In the genomic region with DNA sequence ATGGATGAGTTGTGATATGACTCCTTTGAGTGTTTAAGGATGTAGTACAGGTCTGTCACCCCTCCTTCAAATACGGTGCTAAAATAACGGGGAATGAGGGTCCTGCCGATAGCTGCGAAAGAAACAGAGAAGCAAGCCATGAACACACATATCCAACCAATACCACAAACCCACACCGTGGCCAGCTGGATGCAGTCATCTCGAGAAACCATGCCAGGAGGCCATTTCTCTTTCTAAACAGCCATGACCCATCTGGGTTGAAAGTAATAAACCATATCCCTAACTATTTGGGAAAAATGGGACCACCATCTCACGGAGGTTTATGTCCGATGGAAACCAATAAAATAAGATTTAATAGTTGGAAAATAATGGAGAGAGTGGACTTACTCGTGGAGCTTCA, we compare ENCODE assay signal across 19 mouse cellular contexts.
"Had no signal": no experiment of that assay in that cellular context is flagged by ENCODE, and none has a peak within 500 bp of the region (broad histone marks: within the 10 kb centered on the region; RNA-seq: fewer than 3 reads in every experiment).

No protein-coding gene starts in this region.

- H3K27me3 ChIP-seq: hindbrain, embryonic 15.5 days; limb, embryonic 13.5 days; liver, embryonic 12.5 days; liver, embryonic 15.5 days; midbrain, embryonic 12.5 days; midbrain, embryonic 15.5 days; neural tube, embryonic 12.5 days; neural tube, embryonic 15.5 days; stomach, embryonic 15.5 days had no signal

- H3K27ac ChIP-seq: hindbrain, embryonic 15.5 days; limb, embryonic 10.5 days; limb, embryonic 13.5 days; liver, embryonic 12.5 days; liver, embryonic 15.5 days; macrophage; midbrain, embryonic 12.5 days; midbrain, embryonic 15.5 days; neural tube, embryonic 12.5 days; neural tube, embryonic 15.5 days; stomach, embryonic 15.5 days had no signal

- ATAC-seq: intestine, postnatal 0 days; liver, embryonic 12.5 days; midbrain, embryonic 15.5 days had no signal

- DNase-seq: liver; lung, adult 18-20 months; lung, postnatal 14 days; right cerebral cortex, adult 18-20 months; right cerebral cortex, postnatal 25 days; spleen, adult 18-20 months; thymus, postnatal 25 days had no signal

- H3K4me2 ChIP-seq: hindbrain, embryonic 15.5 days; limb, embryonic 13.5 days; liver, embryonic 12.5 days; liver, embryonic 15.5 days; midbrain, embryonic 12.5 days; midbrain, embryonic 15.5 days; neural tube, embryonic 12.5 days; neural tube, embryonic 15.5 days; stomach, embryonic 15.5 days had no signal

- H3K4me3 ChIP-seq: hindbrain, embryonic 15.5 days; limb, embryonic 10.5 days; limb, embryonic 13.5 days; liver, embryonic 12.5 days; liver, embryonic 15.5 days; midbrain, embryonic 12.5 days; midbrain, embryonic 15.5 days; neural tube, embryonic 12.5 days; neural tube, embryonic 15.5 days; stomach, embryonic 15.5 days had no signal

- H3K9me3 ChIP-seq: hindbrain, embryonic 15.5 days; limb, embryonic 10.5 days; limb, embryonic 13.5 days; liver, embryonic 12.5 days; liver, embryonic 15.5 days; midbrain, embryonic 12.5 days; midbrain, embryonic 15.5 days; neural tube, embryonic 12.5 days; neural tube, embryonic 15.5 days; stomach, embryonic 15.5 days had no signal

- H3K9ac ChIP-seq: hindbrain, embryonic 15.5 days; limb, embryonic 13.5 days; liver, embryonic 12.5 days; liver, embryonic 15.5 days; midbrain, embryonic 12.5 days; midbrain, embryonic 15.5 days; neural tube, embryonic 12.5 days; neural tube, embryonic 15.5 days; stomach, embryonic 15.5 days had no signal

- H3K4me1 ChIP-seq: limb, embryonic 10.5 days; liver, embryonic 12.5 days; liver, embryonic 15.5 days; stomach, embryonic 15.5 days had no signal

- H3K36me3 ChIP-seq: hindbrain, embryonic 15.5 days; limb, embryonic 10.5 days; limb, embryonic 13.5 days; liver, embryonic 12.5 days; liver, embryonic 15.5 days; midbrain, embryonic 12.5 days; midbrain, embryonic 15.5 days; neural tube, embryonic 12.5 days; neural tube, embryonic 15.5 days; stomach, embryonic 15.5 days had no signal
